Mouse (Mus musculus) adrenal gland, adult (tissue): Measurements from ENCODE around the gene 1700001J03Rik.
"Not testable (repeated sequence)": the region's sequence is repeated elsewhere in the genome, so short reads cannot be mapped to it uniquely, and the experiment has no call there.

ENCODE experiments used
- DNase-seq, 2 experiments: peaks; one replicate each; pipeline ENCODE4 v3.0.0; 2022 to 2023; ENCODE audit warnings: low spot score in 1 of 2; ENCODE audit not compliant: inconsistent age in 2 of 2

Gene 1700001J03Rik

DNA sequence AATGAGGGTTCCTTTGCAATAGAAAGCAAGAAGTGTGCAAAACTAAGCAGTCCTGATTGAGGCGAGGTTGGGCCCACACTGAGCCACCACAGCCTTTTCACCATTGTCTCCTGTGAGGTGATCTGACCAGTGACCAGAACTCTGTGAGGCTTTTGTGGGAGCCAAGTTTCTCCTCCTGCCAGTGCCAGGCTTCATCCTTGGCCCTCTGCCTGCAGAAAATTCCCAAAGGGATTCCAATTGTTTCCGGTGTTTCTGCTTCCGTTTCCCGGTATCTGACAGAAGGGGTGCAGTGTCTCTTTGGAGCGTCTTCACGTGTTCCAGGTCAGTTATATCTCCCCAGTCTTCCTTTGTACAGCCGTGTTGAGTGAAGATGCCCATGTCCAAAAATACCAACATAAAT is 3.6 kb upstream of the 1700001J03Rik start:
- no peak for DNase-seq

DNA sequence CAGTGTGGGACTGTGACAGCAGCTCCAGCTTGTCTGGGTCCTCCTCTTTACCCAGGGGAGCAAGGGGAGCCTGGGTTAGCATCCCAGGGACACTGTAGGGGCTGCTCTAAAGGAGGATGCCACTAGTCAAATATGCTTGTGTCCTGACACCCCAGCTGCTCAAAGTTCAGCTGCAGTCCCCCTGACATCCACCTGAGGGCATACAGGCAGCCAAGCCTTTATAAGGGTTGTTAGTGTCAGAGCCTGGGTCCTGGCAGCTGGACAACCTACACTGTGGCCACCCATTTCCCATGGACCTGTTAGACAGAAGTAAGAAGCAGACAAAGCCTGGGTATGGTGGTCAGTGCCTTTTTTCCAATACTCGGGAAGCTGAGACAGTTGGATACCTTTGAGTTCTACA is 3.0 kb upstream of the 1700001J03Rik start:
- DNase-seq = no peak

DNA sequence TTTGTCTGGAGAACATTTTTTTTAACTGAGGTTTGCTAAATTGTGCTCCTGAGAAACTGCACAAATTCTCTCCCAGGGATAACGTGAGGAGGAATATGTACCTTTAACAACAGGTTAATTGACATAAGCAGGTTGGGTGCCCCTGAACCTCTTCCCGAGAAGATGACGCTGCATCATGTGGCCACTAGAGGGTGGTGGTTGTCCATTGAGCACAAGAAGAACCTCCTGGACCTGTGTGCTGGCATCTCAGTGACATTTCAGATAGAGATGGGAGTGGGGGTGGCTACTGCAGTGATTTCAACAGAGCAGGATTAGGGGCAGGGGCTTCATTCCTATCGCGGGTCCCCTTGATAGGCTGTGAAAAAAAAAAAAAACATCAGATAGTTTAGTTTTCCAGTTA is 2.3 kb upstream of the 1700001J03Rik start:
- peak; percentile 65 to 83 for DNase-seq

DNA sequence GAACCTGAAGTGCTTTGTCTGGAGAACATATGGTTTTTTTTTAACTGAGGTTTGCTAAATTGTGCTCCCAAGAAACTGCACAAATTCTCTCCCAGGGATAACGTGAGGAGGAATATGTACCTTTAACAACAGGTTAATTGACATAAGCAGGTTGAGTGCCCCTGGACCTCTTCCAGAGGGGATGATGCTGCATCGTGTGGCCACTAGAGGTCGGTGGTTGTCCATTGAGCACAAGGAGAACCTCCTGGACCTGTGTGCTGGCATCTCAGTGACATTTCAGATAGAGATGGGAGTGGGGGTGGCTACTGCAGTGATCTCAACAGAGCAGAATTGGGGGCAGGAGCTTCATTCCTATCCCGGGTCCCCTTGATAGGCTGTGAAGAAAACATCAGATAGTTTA is 12.4 kb downstream of the 1700001J03Rik start:
- DNase-seq = peak; percentile 22 to 69

DNA sequence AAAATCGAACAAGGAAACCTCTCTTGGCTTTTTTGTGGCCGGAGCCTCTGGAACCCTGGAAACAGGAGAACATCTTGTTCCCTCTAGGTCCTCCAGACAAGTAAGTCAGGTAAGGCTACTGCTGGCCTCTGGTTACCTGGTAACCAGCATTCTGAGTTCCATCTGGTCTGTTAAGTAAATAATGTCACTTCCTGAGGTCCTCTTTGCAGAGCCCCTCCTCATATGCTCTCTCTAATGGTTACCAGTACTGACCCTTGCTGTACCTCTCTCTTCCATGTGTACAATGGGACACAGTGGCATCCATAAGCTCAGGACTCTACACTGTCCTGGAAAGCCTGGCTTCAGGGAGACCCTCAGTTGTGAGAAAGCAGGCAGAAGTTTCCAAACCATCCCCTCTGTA is 14.5 kb downstream of the 1700001J03Rik start, which contains the start of gene Gm6309:
TSS of gene Gm6309 (minus strand) at position 101 of the 400 bp plus-strand sequence.
- not testable (repeated sequence) for DNase-seq

DNA sequence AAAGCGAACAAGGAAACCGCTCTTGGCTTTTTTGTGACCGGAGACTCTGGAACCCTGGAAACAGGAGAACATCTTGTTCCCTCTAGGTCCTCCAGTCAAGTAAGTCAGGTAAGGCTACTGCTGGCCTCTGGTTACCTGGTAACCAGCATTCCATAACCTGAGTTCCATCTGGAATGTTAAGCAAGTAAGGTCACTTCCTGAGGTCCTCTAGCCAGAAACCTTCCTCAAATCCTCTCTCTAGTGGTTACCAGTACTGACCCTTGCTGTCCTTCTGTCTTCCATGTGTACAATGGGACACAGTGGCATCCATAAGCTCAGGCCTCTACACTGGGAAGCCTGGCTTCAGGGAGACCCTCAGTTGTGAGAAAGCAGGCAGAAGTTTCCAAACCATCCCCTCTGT is 24.7 kb downstream of the 1700001J03Rik start, which contains the start of gene Gm5565:
TSS of gene Gm5565 (minus strand) at position 101 of the 400 bp plus-strand sequence.
- not testable (repeated sequence) for DNase-seq

DNA sequence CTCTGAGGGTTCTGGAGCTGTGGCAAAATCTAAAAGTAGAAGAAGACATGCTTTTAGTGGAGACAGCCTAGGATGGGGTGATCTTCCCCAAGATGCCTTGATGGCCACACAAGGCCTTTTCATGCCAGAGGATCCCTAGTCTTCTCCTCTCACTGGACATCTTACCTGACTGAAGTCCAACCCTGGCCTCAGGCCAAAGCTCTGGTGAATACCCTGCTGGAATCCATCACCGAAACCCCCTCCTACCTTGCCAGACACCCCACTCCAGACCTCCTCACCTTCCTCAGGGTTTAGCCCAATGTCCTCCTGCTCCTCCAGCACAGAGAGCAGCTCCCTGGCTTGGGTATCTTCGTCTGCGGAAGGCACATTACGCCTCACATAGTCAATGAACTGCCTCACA is 26.8 kb downstream of the 1700001J03Rik start:
- DNase-seq = not testable (repeated sequence)

DNA sequence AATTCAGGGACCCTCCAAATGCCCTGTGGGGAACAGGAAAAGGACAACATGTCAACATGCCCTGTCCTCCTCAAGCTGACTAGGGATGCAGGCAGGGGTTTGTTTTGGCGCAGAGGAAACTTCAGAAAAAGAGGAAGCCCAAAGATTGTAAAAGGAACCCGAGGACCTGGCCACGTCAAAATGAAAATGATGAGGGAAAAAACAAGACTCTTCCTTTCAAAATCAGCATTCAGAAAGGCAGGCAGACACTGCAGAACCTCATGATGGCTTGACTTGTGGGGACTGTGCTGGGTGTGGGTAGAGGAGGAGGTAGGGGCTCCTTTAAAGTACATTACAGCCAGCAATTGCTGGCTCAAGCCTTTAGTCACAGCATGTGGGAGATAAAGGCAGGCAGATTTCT is 34.6 kb downstream of the 1700001J03Rik start:
- no peak for DNase-seq

DNA sequence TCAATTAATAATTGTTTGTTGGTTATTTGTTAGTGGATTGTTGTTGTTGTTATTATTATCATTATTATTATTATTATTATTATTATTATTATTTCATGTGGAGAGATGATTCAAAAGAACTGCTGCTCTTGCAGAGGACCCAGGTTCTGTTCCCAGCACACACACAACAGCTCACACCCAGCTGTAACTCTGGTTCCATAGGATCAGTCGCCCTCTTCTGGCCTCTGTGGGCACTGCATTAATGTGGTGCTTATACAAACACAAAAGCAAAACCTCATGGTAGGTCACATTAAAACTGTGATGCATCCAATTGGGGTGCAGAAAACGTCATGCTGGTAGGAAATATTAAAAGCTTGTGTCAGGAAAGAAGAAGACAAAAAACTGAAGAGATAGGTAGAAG is 37.2 kb downstream of the 1700001J03Rik start:
- DNase-seq = no peak
